Comparison of ENCODE assay signal across 9 mouse cellular contexts in the genomic region with DNA sequence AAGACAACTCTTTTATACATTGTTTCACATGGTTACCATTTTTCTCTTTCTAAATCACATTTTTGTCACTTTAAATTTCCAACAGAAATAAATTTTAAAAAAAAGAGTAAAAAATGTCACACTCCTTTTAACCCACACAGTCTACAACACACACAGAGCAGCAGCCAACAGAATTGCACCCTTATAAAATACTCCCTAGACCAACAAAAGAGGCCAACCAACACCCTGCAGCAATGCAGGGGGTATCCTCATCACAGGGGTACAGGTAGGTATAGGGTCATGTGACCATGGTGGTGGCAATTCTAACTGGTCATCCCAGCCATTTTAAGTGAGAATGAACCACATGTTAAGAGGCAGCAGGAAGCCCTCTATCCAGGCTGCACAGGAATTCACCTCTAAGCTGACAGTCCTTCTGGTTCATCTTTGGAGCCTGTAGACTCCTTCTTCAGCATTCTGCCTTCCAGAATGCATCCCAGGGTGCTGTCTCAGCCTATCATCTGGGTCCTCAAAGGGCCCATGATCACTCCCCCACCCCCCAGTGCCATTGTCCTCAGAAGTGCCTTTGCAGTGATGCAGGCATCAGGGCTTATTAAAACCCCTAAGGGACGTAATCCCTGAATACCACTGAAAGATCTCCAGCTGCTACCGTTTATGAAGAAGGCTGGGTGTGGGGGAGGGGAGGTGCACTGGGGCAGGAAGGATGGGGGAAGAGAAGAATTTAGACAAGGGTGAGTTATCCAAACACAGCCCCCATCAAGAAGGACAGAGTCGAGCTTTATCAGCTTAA. TPM values are rescaled to one million over a fixed set of nuclear protein-coding genes. Genes with fewer than 3 reads are reported as not detected.
DNase-seq lines count a peak whose midpoint lies in the region; ATAC-seq and TF ChIP-seq lines count a peak whose summit lies in the region.
"Had no signal": no experiment of that assay in that cellular context is flagged by ENCODE, and none has a peak within 500 bp of the region (broad histone marks: within the 10 kb centered on the region; RNA-seq: fewer than 3 reads in every experiment).

No protein-coding gene starts in this region.

- H3K27me3 ChIP-seq in limb, embryonic 12.5 days = peaks cover 3% of the 10 kb centered on the region; the same call in 1 of the 2 replicates
- no peaks in the 10 kb centered on the region for H3K27me3 ChIP-seq in limb, embryonic 10.5 days (ENCODE audit: low read depth, poor library complexity, severe bottlenecking)
- H3K27me3 ChIP-seq in embryonic facial prominence, embryonic 14.5 days (replicated peaks; ENCODE audit: control insufficient read depth, insufficient read depth, low read length) = no peaks in the 10 kb centered on the region
- H3K27me3 ChIP-seq in hindbrain, postnatal 0 days (ENCODE audit: insufficient read depth, low read length) = no peaks in the 10 kb centered on the region

- peak; percentile 42 for ATAC-seq in limb, embryonic 12.5 days (ENCODE audit: insufficient number of reproducible peaks, insufficient read depth, low FRiP score, low TSS enrichment, low read depth)
- ATAC-seq in embryonic facial prominence, embryonic 14.5 days (ENCODE audit: low read depth) = peak; percentile 80
- peak; percentile 38; the same call in 1 of the 2 replicates for ATAC-seq in hindbrain, postnatal 0 days
- no peak for ATAC-seq in activated CD4-positive, CD25-positive, alpha-beta regulatory T cell, adult 4 months

- 3% methylated on average over 3 of the region's 3 CpGs for WGBS in limb, embryonic 12.5 days
- WGBS in limb, embryonic 10.5 days = 4% methylated on average over 3 of the region's 3 CpGs
- WGBS in embryonic facial prominence, embryonic 14.5 days = 8% methylated on average over 3 of the region's 3 CpGs
- 13% methylated on average over 3 of the region's 3 CpGs for WGBS in hindbrain, postnatal 0 days

- H3K27ac ChIP-seq in limb, embryonic 12.5 days = no peak overlapping the region
- H3K27ac ChIP-seq in limb, embryonic 10.5 days = no peak overlapping the region
- no peak overlapping the region for H3K27ac ChIP-seq in embryonic facial prominence, embryonic 14.5 days (replicated peaks; ENCODE audit: low read depth, low read length)
- no peak overlapping the region for H3K27ac ChIP-seq in hindbrain, postnatal 0 days

- H3K9me3 ChIP-seq in limb, embryonic 12.5 days = no peaks in the 10 kb centered on the region
- no peaks in the 10 kb centered on the region for H3K9me3 ChIP-seq in limb, embryonic 10.5 days (replicated peaks)
- no peaks in the 10 kb centered on the region for H3K9me3 ChIP-seq in embryonic facial prominence, embryonic 14.5 days (ENCODE audit: control insufficient read depth, low read length)
- no peaks in the 10 kb centered on the region for H3K9me3 ChIP-seq in hindbrain, postnatal 0 days (ENCODE audit: low read length)

- no peak overlapping the region for H3K4me3 ChIP-seq in limb, embryonic 12.5 days (replicated peaks)
- no peak overlapping the region for H3K4me3 ChIP-seq in limb, embryonic 10.5 days
- H3K4me3 ChIP-seq in embryonic facial prominence, embryonic 14.5 days (ENCODE audit: low read depth, low read length) = no peak overlapping the region
- no peak overlapping the region for H3K4me3 ChIP-seq in hindbrain, postnatal 0 days (ENCODE audit: low read length)

- DNase-seq in limb, embryonic 10.5 days (ENCODE audit: low spot score) = no peak
- peak; percentile 71 for DNase-seq in embryonic facial prominence, embryonic 14.5 days (ENCODE audit: low spot score)
- DNase-seq in hindbrain, postnatal 0 days (ENCODE audit: low spot score) = no peak
- DNase-seq in retina, embryonic 14.5 days (ENCODE audit: low spot score) = peak; percentile 80
- DNase-seq in spleen, postnatal 14 days (ENCODE audit: low spot score in 2 of 2) = no peak
- DNase-seq: right cerebral cortex, postnatal 4 days had no signal

- H3K4me2 ChIP-seq in limb, embryonic 12.5 days = peak overlapping the region; percentile 32
- H3K4me2 ChIP-seq in embryonic facial prominence, embryonic 14.5 days (ENCODE audit: low read depth, low read length) = no peak overlapping the region
- H3K4me2 ChIP-seq in hindbrain, postnatal 0 days (ENCODE audit: low read depth, low read length) = peak overlapping the region; percentile 23

- no peaks in the 10 kb centered on the region for H3K36me3 ChIP-seq in limb, embryonic 12.5 days
- no peaks in the 10 kb centered on the region for H3K36me3 ChIP-seq in limb, embryonic 10.5 days
- H3K36me3 ChIP-seq in embryonic facial prominence, embryonic 14.5 days (ENCODE audit: control insufficient read depth, insufficient read depth, low read length) = no peaks in the 10 kb centered on the region
- no peaks in the 10 kb centered on the region for H3K36me3 ChIP-seq in hindbrain, postnatal 0 days (ENCODE audit: insufficient read depth, low read length)

- peaks cover 20% of the 10 kb centered on the region for H3K4me1 ChIP-seq in limb, embryonic 12.5 days (replicated peaks)
- H3K4me1 ChIP-seq in limb, embryonic 10.5 days = peaks cover 30% of the 10 kb centered on the region
- peaks cover 7% of the 10 kb centered on the region for H3K4me1 ChIP-seq in embryonic facial prominence, embryonic 14.5 days (ENCODE audit: control insufficient read depth, insufficient read depth, low read length)
- H3K4me1 ChIP-seq in hindbrain, postnatal 0 days (ENCODE audit: insufficient read depth, low read length) = peaks cover 6% of the 10 kb centered on the region

- TF ChIP-seq CTCF in hindbrain, postnatal 0 days (IDR thresholded peaks at IDR 0.05; ENCODE audit: low read depth) = no peak

- H3K9ac ChIP-seq in limb, embryonic 12.5 days (replicated peaks) = no peak overlapping the region
- no peak overlapping the region for H3K9ac ChIP-seq in embryonic facial prominence, embryonic 14.5 days (ENCODE audit: low read depth, low read length)
- no peak overlapping the region for H3K9ac ChIP-seq in hindbrain, postnatal 0 days (replicated peaks; ENCODE audit: low read length)

RNA-seq across cellular contexts. Expression of gene Efna5, which starts 28.1 kb away (rescaled TPM):
- polyA plus RNA-seq in limb, embryonic 12.5 days (2016; fragmentation: Nextera tagmentation; extraction: Ambion mirVana) = 38.2 and 42.6 TPM in 2 replicates
- polyA plus RNA-seq in limb, embryonic 10.5 days (2016; fragmentation: Nextera tagmentation; extraction: Ambion mirVana) = 34.4 and 37.0 TPM in 2 replicates
- 56.6 and 63.1 TPM in 2 replicates for polyA plus RNA-seq in embryonic facial prominence, embryonic 14.5 days (2014; fragmentation: Nextera tagmentation; extraction: Ambion mirVana)
- 5.3 and 5.4 TPM in 2 replicates for total RNA-seq in hindbrain, postnatal 0 days (2014; rRNA removed)
- 38.8 and 40.2 TPM in 2 replicates for polyA plus RNA-seq in hindbrain, postnatal 0 days (2015; fragmentation: Nextera tagmentation; extraction: Ambion mirVana)
- under 1 TPM in 1 of 2 experiments, not detected in 1; 0.19 TPM for polyA plus RNA-seq in activated CD4-positive, CD25-positive, alpha-beta regulatory T cell, adult 4 months (2017; shearing (Covaris generic))
- total RNA-seq: MEL had no signal

Comparison
In these comparisons a context has a peak if more than half of its experiments do, and no peak if none do; other contexts are left out.
1. DNase-seq: peak in embryonic facial prominence, embryonic 14.5 days (single experiment) and retina, embryonic 14.5 days (single experiment); none in limb, embryonic 10.5 days (single experiment), hindbrain, postnatal 0 days (single experiment) and spleen, postnatal 14 days (0 of 2).
2. RNA of gene Efna5, which starts 28.1 kb away (polyA plus RNA-seq): 56.6 to 63.1 TPM in embryonic facial prominence, embryonic 14.5 days, 38.8 to 40.2 TPM in hindbrain, postnatal 0 days, 38.2 to 42.6 TPM in limb, embryonic 12.5 days and 34.4 to 37.0 TPM in limb, embryonic 10.5 days; 0.19 TPM in activated CD4-positive, CD25-positive, alpha-beta regulatory T cell, adult 4 months; every median in the first group is over 10 times any median in the second.